Mouse (Mus musculus): ENCODE data around the gene Vwa8. TPM values are rescaled to one million over a fixed set of nuclear protein-coding genes. Genes with fewer than 3 reads are reported as not detected.

Gene Vwa8
- polyA plus RNA-seq, 1 experiment from 2014 or later = 8.0 TPM

- Histone ChIP-seq H3K9ac (replicated peaks; ENCODE audit: low read length) (no peak overlapping the region), H3K27ac (replicated peaks; ENCODE audit: low read depth, low read length) (no peak overlapping the region), H3K4me2 (ENCODE audit: low read length) (no peak overlapping the region), H3K4me1 (ENCODE audit: control insufficient read depth, insufficient read depth, low read length) (no peaks in the 10 kb centered on the region), H3K36me3 (ENCODE audit: control insufficient read depth, insufficient read depth, low read length) (no peaks in the 10 kb centered on the region), H3K9me3 (ENCODE audit: control insufficient read depth, low read length) (no peaks in the 10 kb centered on the region), H3K4me3 (replicated peaks; ENCODE audit: low read depth, low read length) (no peak overlapping the region), H3K27me3 (ENCODE audit: control insufficient read depth, insufficient read depth, low read length) (no peaks in the 10 kb centered on the region)
- DNase-seq (no peak), ATAC-seq (ENCODE audit: low FRiP score, low TSS enrichment) (no peak)
- WGBS = 87% methylated on average over 8 of the region's 8 CpGs
Observed at GRCm38 (mm10) chr14:79123466-79123865, 274.6 kb downstream of the Vwa8 start.

GRCm38 (mm10) chr14:79124643-79125042, 275.8 kb downstream of the Vwa8 start:
- Histone ChIP-seq H3K4me3 (replicated peaks; ENCODE audit: low read depth, low read length) (no peak overlapping the region), H3K4me2 (ENCODE audit: low read length) (no peak overlapping the region), H3K27ac (replicated peaks; ENCODE audit: low read depth, low read length) (no peak overlapping the region), H3K9me3 (ENCODE audit: control insufficient read depth, low read length) (no peaks in the 10 kb centered on the region), H3K9ac (replicated peaks; ENCODE audit: low read length) (no peak overlapping the region), H3K27me3 (ENCODE audit: control insufficient read depth, insufficient read depth, low read length) (no peaks in the 10 kb centered on the region), H3K4me1 (ENCODE audit: control insufficient read depth, insufficient read depth, low read length) (no peaks in the 10 kb centered on the region), H3K36me3 (ENCODE audit: control insufficient read depth, insufficient read depth, low read length) (no peaks in the 10 kb centered on the region)
- 32% methylated on average over 5 of the region's 5 CpGs for WGBS
- DNase-seq = peak; percentile 85
- no peak for ATAC-seq (ENCODE audit: low FRiP score, low TSS enrichment)

GRCm38 (mm10) chr14:79126176-79126575, 277.3 kb downstream of the Vwa8 start:
- Histone ChIP-seq H3K27ac (replicated peaks; ENCODE audit: low read depth, low read length) (no peak overlapping the region), H3K9me3 (ENCODE audit: control insufficient read depth, low read length) (no peaks in the 10 kb centered on the region), H3K4me1 (ENCODE audit: control insufficient read depth, insufficient read depth, low read length) (no peaks in the 10 kb centered on the region), H3K4me3 (replicated peaks; ENCODE audit: low read depth, low read length) (no peak overlapping the region), H3K4me2 (ENCODE audit: low read length) (no peak overlapping the region), H3K27me3 (ENCODE audit: control insufficient read depth, insufficient read depth, low read length) (no peaks in the 10 kb centered on the region), H3K36me3 (ENCODE audit: control insufficient read depth, insufficient read depth, low read length) (no peaks in the 10 kb centered on the region), H3K9ac (replicated peaks; ENCODE audit: low read length) (no peak overlapping the region)
- no peak for ATAC-seq (ENCODE audit: low FRiP score, low TSS enrichment)
- DNase-seq = no peak
- 92% methylated on average over 5 of the region's 5 CpGs for WGBS

- H3K27me3 ChIP-seq (ENCODE audit: control insufficient read depth, insufficient read depth, low read length) = no peaks in the 10 kb centered on the region
- 0 out of 2 replicates have a peak, but pooled peaks cover 1% of the 10 kb centered on the region for H3K4me1 ChIP-seq (ENCODE audit: control insufficient read depth, insufficient read depth, low read length)
- peak; percentile 66 for DNase-seq
- no peak; the same call in 1 of the 2 replicates for ATAC-seq (ENCODE audit: low FRiP score, low TSS enrichment)
- no peaks in the 10 kb centered on the region for H3K9me3 ChIP-seq (ENCODE audit: control insufficient read depth, low read length)
- no peaks in the 10 kb centered on the region for H3K36me3 ChIP-seq (ENCODE audit: control insufficient read depth, insufficient read depth, low read length)
- H3K4me3 ChIP-seq (replicated peaks; ENCODE audit: low read depth, low read length) = no peak overlapping the region
- no peak overlapping the region for H3K27ac ChIP-seq (replicated peaks; ENCODE audit: low read depth, low read length)
- 13% methylated on average over 7 of the region's 7 CpGs for WGBS
- no peak overlapping the region for H3K9ac ChIP-seq (replicated peaks; ENCODE audit: low read length)
- no peak overlapping the region for H3K4me2 ChIP-seq (ENCODE audit: low read length)
Observed at GRCm38 (mm10) chr14:79134891-79135334, 286.1 kb downstream of the Vwa8 start.

- ATAC-seq (ENCODE audit: low FRiP score, low TSS enrichment) (no peak), DNase-seq (no peak)
- H3K36me3 ChIP-seq (ENCODE audit: control insufficient read depth, insufficient read depth, low read length) = no peaks in the 10 kb centered on the region
- peaks cover 6% of the 10 kb centered on the region; the same call in 1 of the 2 replicates for H3K4me1 ChIP-seq (ENCODE audit: control insufficient read depth, insufficient read depth, low read length)
- H3K9ac ChIP-seq (replicated peaks; ENCODE audit: low read length) = no peak overlapping the region
- H3K4me3 ChIP-seq (replicated peaks; ENCODE audit: low read depth, low read length) = no peak overlapping the region
- H3K4me2 ChIP-seq (ENCODE audit: low read length) = no peak overlapping the region
- no peaks in the 10 kb centered on the region for H3K27me3 ChIP-seq (ENCODE audit: control insufficient read depth, insufficient read depth, low read length)
- WGBS = 80% methylated on average over 7 of the region's 7 CpGs
- H3K9me3 ChIP-seq (ENCODE audit: control insufficient read depth, low read length) = no peaks in the 10 kb centered on the region
- H3K27ac ChIP-seq (replicated peaks; ENCODE audit: low read depth, low read length) = no peak overlapping the region
Observed at GRCm38 (mm10) chr14:79135441-79135840, 286.6 kb downstream of the Vwa8 start.

- DNase-seq (no peak), ATAC-seq (ENCODE audit: low FRiP score, low TSS enrichment) (no peak)
- no peak overlapping the region for H3K9ac ChIP-seq (replicated peaks; ENCODE audit: low read length)
- H3K36me3 ChIP-seq (ENCODE audit: control insufficient read depth, insufficient read depth, low read length) = no peaks in the 10 kb centered on the region
- no peak overlapping the region for H3K4me3 ChIP-seq (replicated peaks; ENCODE audit: low read depth, low read length)
- no peak overlapping the region for H3K4me2 ChIP-seq (ENCODE audit: low read length)
- WGBS = 88% methylated on average over 3 of the region's 3 CpGs
- no peaks in the 10 kb centered on the region for H3K27me3 ChIP-seq (ENCODE audit: control insufficient read depth, insufficient read depth, low read length)
- peaks cover 12% of the 10 kb centered on the region; the same call in 1 of the 2 replicates for H3K4me1 ChIP-seq (ENCODE audit: control insufficient read depth, insufficient read depth, low read length)
- H3K27ac ChIP-seq (replicated peaks; ENCODE audit: low read depth, low read length) = no peak overlapping the region
- H3K9me3 ChIP-seq (ENCODE audit: control insufficient read depth, low read length) = no peaks in the 10 kb centered on the region
Observed at GRCm38 (mm10) chr14:79136585-79136984, 287.7 kb downstream of the Vwa8 start.

- no peak overlapping the region for H3K4me2 ChIP-seq (ENCODE audit: low read length)
- peaks cover 12% of the 10 kb centered on the region; the same call in 1 of the 2 replicates for H3K4me1 ChIP-seq (ENCODE audit: control insufficient read depth, insufficient read depth, low read length)
- ATAC-seq (ENCODE audit: low FRiP score, low TSS enrichment) = no peak
- no peaks in the 10 kb centered on the region for H3K27me3 ChIP-seq (ENCODE audit: control insufficient read depth, insufficient read depth, low read length)
- H3K27ac ChIP-seq (replicated peaks; ENCODE audit: low read depth, low read length) = no peak overlapping the region
- no peak overlapping the region for H3K9ac ChIP-seq (replicated peaks; ENCODE audit: low read length)
- 91% methylated on average over 8 of the region's 8 CpGs for WGBS
- DNase-seq = no peak
- H3K9me3 ChIP-seq (ENCODE audit: control insufficient read depth, low read length) = no peaks in the 10 kb centered on the region
- H3K4me3 ChIP-seq (replicated peaks; ENCODE audit: low read depth, low read length) = no peak overlapping the region
- no peaks in the 10 kb centered on the region for H3K36me3 ChIP-seq (ENCODE audit: control insufficient read depth, insufficient read depth, low read length)
Observed at GRCm38 (mm10) chr14:79137100-79137499, 288.2 kb downstream of the Vwa8 start.

GRCm38 (mm10) chr14:79139096-79139651, 290.3 kb downstream of the Vwa8 start:
- H3K9ac ChIP-seq (replicated peaks; ENCODE audit: low read length) = no peak overlapping the region
- H3K36me3 ChIP-seq (ENCODE audit: control insufficient read depth, insufficient read depth, low read length) = no peaks in the 10 kb centered on the region
- H3K27ac ChIP-seq (replicated peaks; ENCODE audit: low read depth, low read length) = no peak overlapping the region
- H3K4me1 ChIP-seq (ENCODE audit: control insufficient read depth, insufficient read depth, low read length) = peaks cover 12% of the 10 kb centered on the region; the same call in 1 of the 2 replicates
- 92% methylated on average over 6 of the region's 6 CpGs for WGBS
- no peak for DNase-seq
- H3K4me3 ChIP-seq (replicated peaks; ENCODE audit: low read depth, low read length) = no peak overlapping the region
- H3K27me3 ChIP-seq (ENCODE audit: control insufficient read depth, insufficient read depth, low read length) = no peaks in the 10 kb centered on the region
- H3K9me3 ChIP-seq (ENCODE audit: control insufficient read depth, low read length) = no peaks in the 10 kb centered on the region
- H3K4me2 ChIP-seq (ENCODE audit: low read length) = no peak overlapping the region
- ATAC-seq (ENCODE audit: low FRiP score, low TSS enrichment) = no peak

Data from midbrain, embryonic 14.5 days (tissue).